Mouse (Mus musculus) spleen, adult 2 months (tissue): ENCODE results near the gene Nr2e1. TPM values are rescaled to one million over a fixed set of nuclear protein-coding genes. Genes with fewer than 3 reads are reported as not detected.

Experiments
- DNase-seq, 2 experiments: peaks; one replicate each; pipeline versions ENCODE4 v3.0.0 to v3.0.0-alpha.2; 2012 to 2021; ENCODE audit warnings: low spot score in 2 of 2, low read depth in 1 of 2
- H3K27ac ChIP-seq: fragments of 200-500 bp; 2 replicates; pipeline ENCODE4 v1.5.1; 2012; ENCODE audit warnings: low read length, inconsistent platforms; ENCODE audit not compliant: insufficient read depth
- H3K27me3 ChIP-seq: fragments of 200-500 bp; 2 replicates; pipeline ENCODE4 v1.6.1; 2012; ENCODE audit warnings: mild to moderate bottlenecking, moderate library complexity, low read length, inconsistent platforms; ENCODE audit not compliant: control insufficient read depth, insufficient read depth
- H3K36me3 ChIP-seq: fragments of 200-500 bp; 2 replicates; pipeline ENCODE4 v1.6.1; 2012; ENCODE audit warnings: mild to moderate bottlenecking, low read length, inconsistent platforms; ENCODE audit not compliant: control insufficient read depth, insufficient read depth
- H3K4me1 ChIP-seq: fragments of 200-500 bp; 2 replicates; pipeline ENCODE4 v1.6.1; 2011; ENCODE audit warnings: inconsistent platforms; ENCODE audit not compliant: control insufficient read depth, insufficient read depth, insufficient read length
- H3K4me3 ChIP-seq: fragments of 200-500 bp; 2 replicates; pipeline ENCODE4 v1.5.1; 2011; ENCODE audit warnings: mild to moderate bottlenecking, inconsistent platforms; ENCODE audit not compliant: insufficient read depth, insufficient read length; ENCODE audit errors: extremely low read depth
- CTCF ChIP-seq: fragments of 200-500 bp; IDR thresholded peaks from 2 replicates; pipeline ENCODE4 v1.5.1; 2011; ENCODE audit warnings: mild to moderate bottlenecking, inconsistent platforms; ENCODE audit not compliant: insufficient read depth, insufficient read length, insufficient replicate concordance; ENCODE audit errors: extremely low read depth
- POLR2A ChIP-seq: fragments of 200-500 bp; IDR thresholded peaks from 2 replicates; pipeline ENCODE4 v1.6.1; 2011; ENCODE audit warnings: low read depth, low read length, inconsistent platforms
- WGBS: fragments of 180-500 bp; shearing (Covaris S2); methylation state at CpG from one replicate; pipeline ENCODE4 v1.1.7; 2018; 5-methylcytosine and 5-hydroxymethylcytosine counted together
- polyA plus RNA-seq: library from polyadenylated mRNA; depleted of rRNA; stranded (reverse); fragments of >200 nt; gene quantifications from 2 replicates; pipeline ENCODE4 v1.2.3, GENCODE M21; 2012; rRNA removed

Gene Nr2e1
- not detected in 2 replicates for polyA plus RNA-seq

GRCm38 (mm10) chr10:42583157-42583872 is at the start of gene Nr2e1, which contains the start of gene Ostm1:
Gene Nr2e1 (minus strand): TSS chr10:42583632.
Gene Ostm1 (plus strand): TSS chr10:42583822.
- no peak within 1 kb of the TSS for H3K27ac ChIP-seq
- 3% methylated on average over 43 of the region's 43 CpGs for WGBS
- no peaks in the 10 kb centered on the region for H3K36me3 ChIP-seq
- no peak within 1 kb of the TSS for H3K4me3 ChIP-seq
- DNase-seq, result no peak
- H3K4me1 ChIP-seq, result peaks cover 4% of the 10 kb centered on the region
- H3K27me3 ChIP-seq, result peaks cover 54% of the 10 kb centered on the region
- TF ChIP-seq POLR2A (no peak), CTCF (no peak)

DNA sequence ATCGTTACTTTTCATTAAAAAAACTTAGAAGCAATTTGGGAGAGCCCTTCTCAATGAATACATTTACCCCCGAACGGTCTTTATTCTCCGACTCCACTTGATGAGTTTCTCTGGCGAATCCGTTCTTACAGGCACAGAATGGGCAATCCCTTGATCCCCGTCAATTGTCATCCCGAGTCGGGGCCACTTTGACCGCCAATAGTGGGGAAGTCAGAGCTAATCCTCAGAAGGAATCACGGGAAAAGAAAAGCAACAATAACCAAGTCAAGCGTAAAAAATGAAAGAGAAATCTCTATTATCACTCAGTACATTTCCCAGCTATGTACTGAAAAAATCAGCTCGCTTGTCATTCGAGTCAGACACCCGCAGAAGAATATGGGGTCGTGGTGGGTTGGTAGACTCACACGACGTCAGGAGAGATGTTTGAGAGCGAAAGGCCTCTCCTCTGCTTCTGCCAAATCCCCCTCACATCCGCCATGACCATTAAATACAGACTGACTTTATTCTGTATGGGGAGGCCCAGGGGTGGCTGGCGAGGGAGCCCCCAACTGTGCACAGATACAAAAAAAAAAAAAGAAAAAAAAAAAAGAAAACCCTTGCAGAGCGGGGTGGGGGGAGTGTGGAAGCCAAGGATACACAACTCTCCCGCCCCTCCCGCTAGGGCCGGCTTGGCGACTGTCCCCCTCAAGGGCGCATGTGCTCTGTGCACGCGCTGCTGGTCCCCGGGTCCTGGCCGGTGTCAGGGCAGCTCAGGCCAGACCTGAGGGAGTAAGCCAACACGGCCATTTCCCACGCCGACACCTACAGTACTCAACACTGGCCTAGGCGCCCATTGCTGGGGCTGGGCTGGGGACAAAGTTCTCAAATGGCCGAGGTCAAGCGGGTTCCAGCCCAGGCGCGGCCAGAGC is 49.3 kb upstream of the Nr2e1 start:
- peaks cover 10% of the 10 kb centered on the region for H3K4me1 ChIP-seq
- H3K27me3 ChIP-seq, result peaks cover 29% of the 10 kb centered on the region
- no peak for DNase-seq
- no peak overlapping the region for H3K27ac ChIP-seq
- no peaks in the 10 kb centered on the region for H3K36me3 ChIP-seq
- H3K4me3 ChIP-seq, result peak overlapping the region; percentile 75
- TF ChIP-seq POLR2A, result no peak
- no peak for TF ChIP-seq CTCF
- 3% methylated on average over 39 of the region's 39 CpGs for WGBS

DNA sequence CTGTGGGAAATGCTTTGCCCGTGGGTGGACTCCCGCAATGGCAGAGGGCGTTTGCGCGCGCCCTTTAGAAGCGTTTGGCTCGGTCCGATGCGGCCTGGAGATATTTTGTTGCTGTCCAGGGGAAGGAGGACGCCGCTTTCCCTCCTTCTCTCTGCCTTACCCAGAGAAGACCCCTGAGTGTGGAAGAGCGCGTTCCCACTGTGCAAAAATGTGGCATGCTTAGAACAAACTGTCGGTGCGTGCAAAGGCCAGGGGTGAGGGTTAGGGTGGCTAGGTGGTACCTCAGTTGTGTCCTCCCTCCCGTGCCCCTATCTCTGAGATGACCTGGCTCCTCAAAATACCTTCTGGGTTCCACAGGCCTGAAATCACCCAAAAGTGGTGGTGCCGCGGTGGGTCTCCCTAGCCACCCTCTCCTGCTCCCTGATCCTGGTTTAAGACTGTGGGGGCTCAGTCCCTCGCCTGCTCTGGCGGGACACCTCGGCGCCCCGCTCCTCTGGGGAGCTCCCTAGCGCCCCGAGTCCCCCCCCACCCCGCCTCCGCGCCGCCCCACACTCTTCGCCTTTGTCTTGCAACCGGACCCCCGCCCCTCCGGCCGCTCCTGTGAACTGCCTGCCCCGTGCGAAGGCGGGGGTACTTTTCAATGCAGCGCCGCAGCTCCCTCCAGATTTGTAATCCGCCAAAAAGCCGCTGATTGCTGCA is 48.5 kb upstream of the Nr2e1 start:
- H3K4me1 ChIP-seq, result peaks cover 8% of the 10 kb centered on the region
- H3K27me3 ChIP-seq, result peaks cover 29% of the 10 kb centered on the region
- DNase-seq, result no peak
- peak overlapping the region; percentile 75; the same call in 1 of the 2 replicates for H3K4me3 ChIP-seq
- no peak overlapping the region for H3K27ac ChIP-seq
- no peaks in the 10 kb centered on the region for H3K36me3 ChIP-seq
- WGBS, result 4% methylated on average over 42 of the region's 42 CpGs
- TF ChIP-seq CTCF, result no peak
- no peak for TF ChIP-seq POLR2A

DNA sequence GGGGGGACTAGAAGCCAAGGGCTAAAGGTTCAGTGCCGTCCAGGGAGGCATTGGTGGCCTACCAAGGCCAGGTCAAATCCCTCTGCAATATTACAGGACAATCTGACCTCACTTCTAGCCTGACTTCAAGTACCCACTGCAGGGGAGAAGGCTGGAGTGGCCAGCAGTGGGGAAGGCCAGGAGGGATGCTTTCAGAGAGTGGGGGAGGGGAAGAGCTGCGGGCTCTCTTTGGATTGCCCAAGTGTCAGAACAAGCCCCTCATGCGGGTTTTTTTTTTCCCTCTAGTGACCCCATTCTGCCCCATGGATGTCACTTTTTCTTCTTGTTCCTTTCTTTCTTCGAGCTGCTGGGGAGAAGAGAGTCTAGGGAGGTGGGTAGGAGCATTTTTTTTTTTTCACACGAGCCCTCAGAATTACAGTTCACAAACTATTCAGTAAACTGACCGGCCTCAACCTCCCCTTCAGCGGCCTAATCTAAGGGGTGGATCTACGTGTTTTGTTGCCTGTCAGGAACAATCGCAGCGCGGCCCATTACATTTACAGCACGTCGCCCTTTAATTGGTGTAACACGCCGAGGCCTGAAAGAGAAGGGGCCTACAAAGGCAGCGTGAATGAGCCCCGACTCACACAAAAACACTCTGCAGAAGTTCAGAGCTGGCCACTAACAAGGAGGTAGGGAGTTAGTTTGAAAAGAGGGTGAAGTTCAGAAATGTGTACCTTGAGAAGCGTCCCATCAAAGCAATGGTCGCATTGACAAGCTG is 47.3 kb upstream of the Nr2e1 start:
- TF ChIP-seq POLR2A (no peak), CTCF (no peak)
- WGBS, result 18% methylated on average over 19 of the region's 19 CpGs
- H3K4me3 ChIP-seq, result no peak overlapping the region
- H3K36me3 ChIP-seq, result no peaks in the 10 kb centered on the region
- peaks cover 3% of the 10 kb centered on the region for H3K4me1 ChIP-seq
- no peak overlapping the region for H3K27ac ChIP-seq
- H3K27me3 ChIP-seq, result peaks cover 26% of the 10 kb centered on the region
- no peak for DNase-seq

- WGBS, result 81% methylated on average over 2 of the region's 2 CpGs
- TF ChIP-seq POLR2A (no peak), CTCF (no peak)
- H3K27me3 ChIP-seq, result no peaks in the 10 kb centered on the region
- no peak for DNase-seq
- H3K4me1 ChIP-seq, result no peaks in the 10 kb centered on the region
- no peak overlapping the region for H3K4me3 ChIP-seq
- no peaks in the 10 kb centered on the region for H3K36me3 ChIP-seq
- H3K27ac ChIP-seq, result no peak overlapping the region
Observed at GRCm38 (mm10) chr10:42625907-42626306, 42.5 kb upstream of the Nr2e1 start.

GRCm38 (mm10) chr10:42618291-42618690 is 34.9 kb upstream of the Nr2e1 start:
- Histone ChIP-seq H3K27me3 (peaks cover 17% of the 10 kb centered on the region), H3K4me3 (no peak overlapping the region), H3K4me1 (no peaks in the 10 kb centered on the region), H3K36me3 (no peaks in the 10 kb centered on the region), H3K27ac (no peak overlapping the region)
- TF ChIP-seq CTCF (no peak), POLR2A (no peak)
- 37% methylated on average over 2 of the region's 2 CpGs for WGBS
- DNase-seq, result no peak
